Mouse (Mus musculus): ENCODE results near the gene Slc29a2.
A peak's percentile ranks its signal among the peaks of the same experiment; 100 is the strongest.
"Not testable (repeated sequence)": the region's sequence is repeated elsewhere in the genome, so short reads cannot be mapped to it uniquely, and the experiment has no call there.

The Slc29a2 gene

GRCm38 (mm10) chr19:5023621-5024479 is at the start of gene Slc29a2:
Gene Slc29a2, plus strand, starts transcription at chr19:5023860.
- DNase-seq (ENCODE audit: low spot score in 2 of 2) = peak; percentile 86 to 93

GRCm38 (mm10) chr19:4981767-4982166 is 41.9 kb upstream of the Slc29a2 start:
- DNase-seq (ENCODE audit: low spot score in 2 of 2) = peak; percentile 23 to 33

- peak; percentile 86 to 91 for DNase-seq (ENCODE audit: low spot score in 2 of 2)
Observed at GRCm38 (mm10) chr19:4989013-4989412, 34.6 kb upstream of the Slc29a2 start.

GRCm38 (mm10) chr19:4989434-4990255 is 34.0 kb upstream of the Slc29a2 start:
- no peak for DNase-seq (ENCODE audit: low spot score in 2 of 2)

- DNase-seq (ENCODE audit: low spot score in 2 of 2) = no peak
Observed at GRCm38 (mm10) chr19:4990256-4990625, 33.4 kb upstream of the Slc29a2 start, which contains the start of gene Npas4. Gene Npas4, minus strand, starts transcription at chr19:4990316.

- DNase-seq (ENCODE audit: low spot score in 2 of 2) = no peak
Observed at GRCm38 (mm10) chr19:4990716-4991115, 32.9 kb upstream of the Slc29a2 start.

- no peak for DNase-seq (ENCODE audit: low spot score in 2 of 2)
Observed at GRCm38 (mm10) chr19:4992371-4992770, 31.3 kb upstream of the Slc29a2 start.

- DNase-seq (ENCODE audit: low spot score in 2 of 2) = peak; percentile 38 to 67
Observed at GRCm38 (mm10) chr19:4992904-4993303, 30.8 kb upstream of the Slc29a2 start.

- DNase-seq (ENCODE audit: low spot score in 2 of 2) = no peak
Observed at GRCm38 (mm10) chr19:4994043-4994442, 29.6 kb upstream of the Slc29a2 start.

GRCm38 (mm10) chr19:4999445-5000140 is 24.1 kb upstream of the Slc29a2 start:
- DNase-seq (ENCODE audit: low spot score in 2 of 2) = no peak

- DNase-seq (ENCODE audit: low spot score in 2 of 2) = peak; percentile 55 to 76
Observed at GRCm38 (mm10) chr19:5001666-5002406, 21.8 kb upstream of the Slc29a2 start.

- not testable (repeated sequence) for DNase-seq (ENCODE audit: low spot score in 2 of 2)
Observed at GRCm38 (mm10) chr19:5003644-5004043, 20.0 kb upstream of the Slc29a2 start.

GRCm38 (mm10) chr19:5004925-5005324 is 18.7 kb upstream of the Slc29a2 start:
- no peak for DNase-seq (ENCODE audit: low spot score in 2 of 2)

- no peak for DNase-seq (ENCODE audit: low spot score in 2 of 2)
Observed at GRCm38 (mm10) chr19:5013138-5013537, 10.5 kb upstream of the Slc29a2 start.

- DNase-seq (ENCODE audit: low spot score in 2 of 2) = no peak
Observed at GRCm38 (mm10) chr19:5014961-5015398, 8.7 kb upstream of the Slc29a2 start.

- no peak for DNase-seq (ENCODE audit: low spot score in 2 of 2)
Observed at GRCm38 (mm10) chr19:5016221-5016742, 7.4 kb upstream of the Slc29a2 start.

GRCm38 (mm10) chr19:5016782-5017181 is 6.9 kb upstream of the Slc29a2 start:
- DNase-seq (ENCODE audit: low spot score in 2 of 2) = peak; percentile 41 to 62

- DNase-seq (ENCODE audit: low spot score in 2 of 2) = no peak
Observed at GRCm38 (mm10) chr19:5017611-5018010, 6.0 kb upstream of the Slc29a2 start.

- DNase-seq (ENCODE audit: low spot score in 2 of 2) = no peak
Observed at GRCm38 (mm10) chr19:5018191-5018590, 5.5 kb upstream of the Slc29a2 start.

GRCm38 (mm10) chr19:5021416-5021815 is 2.2 kb upstream of the Slc29a2 start:
- DNase-seq (ENCODE audit: low spot score in 2 of 2) = no peak

- no peak for DNase-seq (ENCODE audit: low spot score in 2 of 2)
Observed at GRCm38 (mm10) chr19:5026111-5026510, 2.5 kb downstream of the Slc29a2 start.

Data from urinary bladder, postnatal 36 days (tissue).